Mouse (Mus musculus): ENCODE measurements around the gene Nek1. TPM values are rescaled to one million over a fixed set of nuclear protein-coding genes. Genes with fewer than 3 reads are reported as not detected.
"Not testable (repeated sequence)": the region's sequence is repeated elsewhere in the genome, so short reads cannot be mapped to it uniquely, and the experiment has no call there.

The Nek1 gene
- total RNA-seq, 2 experiments from 2014 or later = 2.9 to 3.4 TPM

DNA sequence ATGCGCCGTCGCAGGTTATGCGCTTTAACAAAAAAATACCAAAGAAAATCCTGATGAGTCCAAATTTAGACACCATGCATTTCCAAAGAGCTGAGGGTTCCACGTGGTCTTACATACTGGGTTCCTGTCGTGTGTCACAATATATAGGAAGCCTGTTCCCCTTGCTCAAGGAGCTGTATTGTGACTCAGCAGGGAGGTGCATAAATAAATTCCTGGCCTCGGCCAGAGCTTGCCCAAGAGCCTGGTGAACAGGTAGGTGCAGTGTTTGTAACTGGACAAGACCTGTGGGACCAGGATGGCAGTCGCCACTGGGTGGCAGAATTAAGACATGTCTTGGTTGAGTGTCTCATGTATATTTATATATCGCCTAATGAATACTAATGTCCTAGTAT lies 9.3 kb upstream of the Nek1 start:
- DNase-seq = peak; percentile 34 to 41
- intact Hi-C loops (cut with DNase I) = no loop called here

DNA sequence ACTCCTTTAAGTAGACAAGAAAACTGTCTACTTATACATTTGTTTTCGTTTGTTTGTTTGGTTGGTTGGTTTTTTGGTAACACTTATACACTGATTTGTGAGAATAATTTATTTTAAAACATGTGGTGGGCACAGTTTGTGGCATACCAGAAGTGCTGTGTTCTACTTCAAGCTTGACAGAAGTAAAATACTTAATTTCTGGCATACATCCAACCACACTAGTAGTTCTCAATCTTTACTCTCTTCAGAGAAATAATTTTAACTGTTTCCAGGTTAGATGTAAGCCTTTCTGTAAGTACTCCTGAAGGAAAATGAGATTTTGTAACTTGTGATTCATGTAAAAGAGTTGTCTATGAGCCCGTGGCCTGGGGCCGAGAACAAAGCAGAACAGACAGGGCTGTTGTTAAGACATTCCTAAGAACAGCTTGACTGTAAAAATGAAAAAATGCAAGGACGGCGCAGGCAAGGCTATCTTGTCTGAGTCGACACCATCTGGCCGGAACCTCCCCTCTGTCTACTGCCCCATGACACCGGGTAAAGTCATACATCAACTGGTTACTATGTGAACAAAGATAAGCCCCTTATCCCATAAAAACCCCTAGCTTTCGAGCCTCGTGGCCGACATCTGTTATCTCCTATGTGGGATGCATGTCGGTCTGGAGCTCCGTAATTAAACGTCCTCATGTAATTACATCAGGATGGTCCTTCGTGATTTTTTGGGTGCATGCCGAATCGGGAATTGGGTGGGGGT lies 8.6 kb upstream of the Nek1 start:
- intact Hi-C loops (cut with DNase I); DNase-seq: not testable (repeated sequence)

DNA sequence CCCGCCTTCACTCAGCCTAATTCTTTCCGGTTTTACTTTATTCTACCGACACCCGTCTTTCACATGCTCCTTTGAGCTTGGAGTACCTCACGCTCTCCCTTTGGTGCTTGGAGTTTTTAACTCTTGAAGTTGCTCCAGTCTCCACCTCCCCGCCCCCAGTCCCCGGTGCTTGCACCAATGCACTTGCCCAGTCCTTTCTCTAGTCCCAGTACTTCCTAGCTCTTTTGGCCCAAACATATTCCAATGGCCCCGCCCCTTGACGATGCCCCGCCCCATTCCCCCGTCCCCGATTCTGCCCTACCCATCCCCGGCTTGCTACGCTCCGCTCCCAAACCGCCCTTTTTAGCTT lies 460 bp upstream of the Nek1 start:
- DNase-seq = peak in 1 of 2 experiments; percentile 69
- intact Hi-C loops (cut with DNase I) = no loop called here

DNA sequence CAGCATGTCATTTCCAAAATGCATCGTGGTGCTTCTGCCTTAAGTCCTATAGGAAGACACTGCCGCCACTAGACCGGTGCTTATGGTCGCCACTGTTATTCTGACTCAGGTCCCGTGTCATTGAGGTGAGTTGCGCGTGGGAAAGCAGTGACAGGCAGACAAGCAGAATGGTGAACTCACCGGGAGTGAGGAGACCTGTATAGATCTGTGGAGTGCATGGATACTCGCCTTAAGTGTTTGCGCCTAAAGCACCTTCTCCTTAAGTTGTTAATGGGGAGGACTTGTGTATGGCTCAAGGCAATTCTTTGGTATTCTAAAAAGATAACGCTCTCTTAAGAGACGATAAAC lies 618 bp downstream of the Nek1 start:
- intact Hi-C loops (cut with DNase I) = no loop called here
- no peak for DNase-seq

DNA sequence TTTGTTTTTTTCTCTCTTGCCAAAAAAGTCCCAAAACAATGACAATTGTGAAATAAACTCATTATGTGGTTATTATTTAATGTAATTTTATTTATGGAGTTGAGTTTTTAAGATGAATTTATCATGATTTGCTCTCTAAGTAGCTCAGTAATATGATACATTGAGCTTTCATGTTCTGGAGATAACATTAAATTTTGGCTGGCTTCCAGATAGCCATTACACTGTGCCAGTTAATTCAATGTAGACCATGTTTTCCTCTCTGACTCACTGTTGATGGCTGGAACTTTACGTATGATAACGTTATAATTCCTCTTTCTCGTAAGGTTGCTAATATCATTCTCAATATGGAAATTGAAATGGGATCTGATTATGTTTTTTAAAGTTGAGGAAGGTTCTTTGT lies 3.5 kb downstream of the Nek1 start:
- DNase-seq = no peak
- intact Hi-C loops (cut with DNase I) = no loop called here

DNA sequence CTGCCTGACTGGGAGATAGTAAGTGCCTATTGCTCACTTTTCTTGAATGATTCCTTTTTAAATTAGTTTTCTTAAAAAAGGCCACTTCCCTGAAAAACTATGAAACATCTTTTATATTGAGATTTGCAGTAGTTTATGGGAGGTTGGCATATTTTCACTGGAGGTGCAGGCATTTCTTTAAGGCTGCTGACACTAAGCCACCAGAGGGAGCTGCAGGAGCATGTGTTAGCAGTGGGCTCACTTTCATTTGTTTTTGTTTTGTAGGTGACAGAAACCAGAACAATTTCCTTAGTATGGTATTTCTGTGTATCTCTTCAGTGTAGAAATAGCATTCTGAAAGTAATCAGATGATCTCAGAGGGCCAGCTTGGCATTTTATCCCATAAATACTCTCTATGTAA lies 49.0 kb downstream of the Nek1 start:
- peak in 1 of 2 experiments; percentile 28 for DNase-seq
- intact Hi-C loops (cut with DNase I) = loop anchor here (2.0 kb wide), 1 partner anchor 475 kb away; no protein-coding TSS in a partner anchor

DNA sequence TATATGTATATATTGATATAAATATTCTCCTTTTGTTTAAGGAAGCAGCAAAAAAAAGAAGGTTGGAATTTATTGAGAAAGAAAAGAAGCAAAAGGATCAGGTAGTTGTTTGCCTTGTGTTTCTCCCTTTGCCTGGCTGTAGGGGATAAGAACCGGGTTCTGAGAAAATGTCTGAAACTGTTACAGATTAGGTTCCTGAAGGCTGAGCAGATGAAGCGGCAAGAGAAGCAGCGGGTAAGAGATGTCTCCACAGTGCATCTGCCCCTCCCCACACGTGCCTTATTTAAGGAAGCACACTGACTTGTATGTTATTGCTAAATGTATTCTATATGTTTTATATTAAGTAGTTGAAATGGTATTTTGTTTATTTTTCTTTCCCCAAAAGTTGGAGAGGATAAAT lies 50.9 kb downstream of the Nek1 start:
- intact Hi-C loops (cut with DNase I) = loop anchor here (2.0 kb wide), 1 partner anchor 473 kb away; no protein-coding TSS in a partner anchor
- no peak for DNase-seq

DNA sequence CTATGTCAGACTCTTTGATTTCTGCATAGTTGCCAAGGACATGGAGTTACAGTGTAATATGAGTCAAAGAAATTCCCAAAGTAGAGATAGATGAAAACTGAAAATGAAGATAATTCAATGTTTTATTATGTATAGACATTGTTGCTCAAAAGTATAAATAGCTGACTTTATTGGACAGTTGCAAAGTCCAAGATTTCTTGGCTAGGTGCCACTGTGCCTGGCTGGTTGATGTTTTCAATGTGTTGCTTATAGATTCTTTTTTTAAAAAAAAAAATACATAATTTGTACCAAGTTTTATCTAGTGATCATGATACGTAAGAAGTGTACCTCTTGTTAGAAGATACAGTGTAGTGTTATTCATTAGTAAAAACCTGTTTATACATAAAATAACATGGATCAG lies 53.8 kb downstream of the Nek1 start:
- intact Hi-C loops (cut with DNase I) = no loop called here
- no peak for DNase-seq

DNA sequence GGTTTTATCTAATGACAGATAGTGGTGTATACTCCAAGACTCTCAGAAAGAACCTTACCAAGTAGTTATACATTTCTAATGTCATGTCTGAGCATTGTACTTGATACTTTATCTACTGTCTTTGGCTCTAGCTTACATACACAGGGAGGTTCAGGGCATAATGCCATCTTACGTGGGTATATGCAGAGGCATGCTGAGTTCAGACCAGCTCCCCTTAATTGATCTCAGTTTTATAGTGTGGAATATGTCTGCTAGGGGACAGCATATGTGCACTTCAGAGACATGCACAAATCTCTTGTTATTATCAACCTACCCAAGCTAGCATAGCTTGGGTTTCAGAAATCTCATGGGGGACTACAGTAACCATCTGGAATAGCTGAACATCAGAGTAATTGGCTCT lies 60.0 kb downstream of the Nek1 start:
- intact Hi-C loops (cut with DNase I) = no loop called here
- DNase-seq = no peak

DNA sequence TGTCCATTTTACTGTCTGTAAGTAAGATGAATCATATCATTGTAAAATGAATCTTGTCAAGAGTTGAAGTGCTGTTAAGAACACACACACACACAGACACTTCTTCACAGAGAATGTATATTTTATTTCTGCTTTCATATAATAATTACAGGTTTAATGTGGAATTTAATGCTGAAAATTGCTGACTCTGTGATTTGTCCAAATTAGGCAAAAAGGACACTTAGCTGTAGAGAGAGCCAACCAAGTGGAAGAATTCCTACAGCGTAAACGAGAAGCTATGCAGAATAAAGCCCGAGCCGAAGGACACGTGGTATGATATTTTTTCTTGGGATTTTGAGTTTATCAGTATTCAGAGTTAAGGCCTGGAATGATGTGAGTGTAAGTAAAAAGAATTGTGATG lies 61.3 kb downstream of the Nek1 start:
- intact Hi-C loops (cut with DNase I) = no loop called here
- no peak for DNase-seq

DNA sequence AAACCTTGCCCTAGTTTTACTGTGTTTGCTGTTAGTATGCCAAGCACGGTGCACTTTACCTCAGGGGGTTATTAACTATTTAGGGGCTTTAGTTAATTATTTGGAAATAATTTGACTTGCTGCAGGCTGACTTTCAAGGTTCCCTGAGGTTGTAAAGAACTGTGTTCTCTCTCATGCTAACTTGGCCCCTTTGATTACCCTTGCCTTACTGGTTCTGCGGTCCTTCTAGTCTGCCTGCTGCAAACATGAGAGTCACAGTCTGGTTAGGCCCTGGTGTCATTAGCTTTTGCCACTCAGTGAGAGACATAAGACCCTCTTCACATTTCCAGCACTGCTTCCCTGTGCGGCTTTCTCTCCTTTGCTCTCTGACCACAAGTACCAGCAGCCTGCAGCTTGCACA lies 64.0 kb downstream of the Nek1 start:
- no peak for DNase-seq

DNA sequence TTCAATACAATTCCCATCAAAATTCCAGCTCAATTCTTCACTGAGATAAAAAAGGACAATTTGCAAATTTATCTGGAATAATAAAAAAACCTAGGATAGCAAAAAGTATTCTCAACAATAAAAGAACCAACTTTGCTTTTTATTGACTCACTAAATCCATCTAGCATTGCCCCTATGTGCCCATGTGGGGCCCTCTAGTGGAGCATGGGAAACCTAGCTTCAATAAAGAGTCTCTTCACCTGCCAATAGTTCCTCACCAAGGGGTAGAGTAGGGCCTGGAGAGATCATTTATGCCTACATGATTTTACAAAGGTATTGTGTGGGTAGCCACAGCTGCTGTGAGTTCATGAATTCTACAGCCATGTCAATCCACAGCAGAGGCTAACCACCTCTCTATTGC lies 66.1 kb downstream of the Nek1 start:
- no peak for DNase-seq
- intact Hi-C loops (cut with DNase I) = no loop called here

More for the DNA sequence above, 64.0 kb downstream of the Nek1 start:
- intact Hi-C loops (cut with DNase I) = no loop called here

DNA sequence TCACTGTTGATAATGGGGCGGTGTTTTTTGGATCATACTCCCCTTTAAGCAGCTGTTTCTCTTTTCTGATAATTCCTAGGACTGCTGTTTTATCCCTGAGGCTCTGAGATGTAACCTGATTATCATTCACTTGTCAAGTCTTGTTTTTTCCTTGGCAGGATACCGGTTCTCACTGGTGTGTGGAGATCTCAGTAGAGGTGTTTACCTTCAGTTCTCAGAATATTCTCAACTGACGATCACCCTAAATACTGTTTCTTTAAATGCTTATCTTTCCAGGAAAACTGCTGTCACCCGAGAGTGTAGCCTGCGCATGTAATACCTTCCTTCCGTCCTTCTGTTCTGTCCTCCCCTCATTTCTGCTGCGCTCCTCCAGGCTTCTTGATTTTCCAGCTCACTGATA lies 67.4 kb downstream of the Nek1 start:
- intact Hi-C loops (cut with DNase I) = no loop called here
- DNase-seq = no peak

DNA sequence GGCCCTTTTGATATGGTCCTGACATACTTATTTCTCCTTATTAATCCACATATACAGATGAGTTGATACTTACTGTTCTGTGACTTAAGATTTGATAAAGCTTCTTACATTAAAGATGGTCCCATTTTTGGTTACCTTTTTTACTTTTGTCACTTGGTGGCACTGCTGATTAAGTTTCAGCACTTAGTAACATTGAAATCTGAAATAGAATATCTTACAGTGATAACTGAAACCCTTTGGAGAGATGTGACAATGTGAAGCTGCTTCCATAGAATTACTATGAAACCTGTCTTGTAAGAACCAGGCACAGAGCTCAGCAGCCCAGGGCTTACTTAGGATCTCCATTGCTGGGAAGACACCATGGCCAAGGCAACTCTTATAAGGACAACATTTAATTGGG lies 82.1 kb downstream of the Nek1 start:
- intact Hi-C loops (cut with DNase I) = no loop called here
- DNase-seq = no peak

DNA sequence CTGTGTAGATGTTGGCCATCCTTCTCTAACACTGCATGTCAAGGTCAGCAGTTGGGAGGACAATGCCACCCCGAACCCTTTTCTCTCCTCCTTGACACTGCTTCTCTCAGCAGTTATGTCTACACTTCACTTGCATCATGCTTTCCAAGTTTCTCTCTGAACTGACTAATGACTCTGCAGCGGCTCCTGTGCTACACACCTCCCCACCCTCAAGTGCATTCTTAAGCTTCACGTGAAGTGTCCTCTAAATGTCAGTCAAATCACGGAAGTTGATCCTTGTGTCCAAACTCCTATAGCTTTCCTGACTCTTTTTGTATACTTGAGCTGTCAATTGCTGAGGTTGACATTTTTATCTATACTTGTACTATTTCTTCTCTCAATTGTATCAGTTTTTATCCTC lies 117.5 kb downstream of the Nek1 start:
- intact Hi-C loops (cut with DNase I) = no loop called here
- no peak for DNase-seq

DNA sequence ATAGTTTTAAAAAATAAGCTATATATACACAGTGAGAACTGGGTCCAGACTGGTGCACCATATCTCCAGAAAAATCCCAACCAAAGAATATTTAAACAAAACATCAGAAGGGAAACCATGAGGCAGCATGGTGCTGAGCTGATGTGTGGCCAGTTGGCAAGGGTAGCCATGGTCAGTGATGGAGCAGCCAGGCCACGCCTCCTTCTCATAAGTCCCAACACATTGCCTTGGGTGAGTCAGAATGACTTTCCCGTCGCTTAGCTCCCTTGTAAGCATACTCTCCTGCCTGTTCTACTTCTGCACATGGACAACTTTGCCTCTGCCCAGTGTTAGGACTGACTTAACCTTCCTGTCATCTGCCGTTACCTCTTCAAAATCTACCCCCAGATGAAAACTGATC lies 118.9 kb downstream of the Nek1 start:
- no peak for DNase-seq
- intact Hi-C loops (cut with DNase I) = no loop called here

DNA sequence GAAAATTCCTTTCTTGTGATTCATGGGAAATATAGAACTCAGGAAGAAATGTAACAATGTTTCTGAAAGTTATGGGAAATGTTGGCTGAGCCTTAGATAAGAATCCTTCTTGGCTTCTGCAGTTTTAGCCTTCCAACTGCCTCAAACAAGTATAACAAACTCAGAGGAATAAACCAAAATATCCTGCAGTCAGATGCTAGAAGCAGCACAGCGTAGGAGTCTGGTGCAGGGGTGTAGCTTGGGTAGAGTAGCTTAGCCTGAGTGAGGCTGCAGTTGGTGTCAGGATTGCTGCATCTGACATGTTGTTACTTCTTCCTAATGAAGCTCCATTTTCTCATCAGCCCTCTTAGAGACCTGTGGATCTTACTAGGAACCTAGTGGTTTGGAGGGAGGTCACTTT lies 128.6 kb downstream of the Nek1 start:
- DNase-seq = no peak
- intact Hi-C loops (cut with DNase I) = no loop called here

DNA sequence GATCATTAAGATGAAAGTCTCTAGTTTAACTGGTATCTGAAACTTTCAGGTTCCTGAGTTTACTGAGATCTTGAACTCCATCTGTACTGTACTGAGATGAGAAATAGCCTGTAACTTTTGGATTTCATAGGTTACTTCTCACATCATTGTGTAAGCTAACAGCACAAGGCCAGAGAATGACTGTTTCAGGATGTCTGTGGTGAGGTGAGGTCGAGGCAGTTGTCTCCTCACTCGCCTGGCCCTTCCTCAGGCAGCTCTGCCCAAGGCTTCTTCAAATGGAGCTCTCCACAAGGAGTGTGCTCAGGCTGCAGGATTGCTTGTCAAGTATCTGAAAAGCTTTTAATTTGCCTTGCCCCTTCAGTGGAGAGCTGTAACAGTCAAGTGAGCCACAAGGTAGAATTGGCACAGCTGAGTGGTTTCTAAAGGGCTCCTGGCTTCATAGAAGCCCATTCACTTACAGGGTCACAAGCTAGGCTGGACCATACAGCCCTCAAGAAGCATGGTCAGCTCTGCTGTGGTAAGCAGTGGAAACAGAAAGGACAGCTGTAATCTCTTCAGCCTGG lies 134.4 kb downstream of the Nek1 start:
- DNase-seq = no peak
- intact Hi-C loops (cut with DNase I) = no loop called here

DNA sequence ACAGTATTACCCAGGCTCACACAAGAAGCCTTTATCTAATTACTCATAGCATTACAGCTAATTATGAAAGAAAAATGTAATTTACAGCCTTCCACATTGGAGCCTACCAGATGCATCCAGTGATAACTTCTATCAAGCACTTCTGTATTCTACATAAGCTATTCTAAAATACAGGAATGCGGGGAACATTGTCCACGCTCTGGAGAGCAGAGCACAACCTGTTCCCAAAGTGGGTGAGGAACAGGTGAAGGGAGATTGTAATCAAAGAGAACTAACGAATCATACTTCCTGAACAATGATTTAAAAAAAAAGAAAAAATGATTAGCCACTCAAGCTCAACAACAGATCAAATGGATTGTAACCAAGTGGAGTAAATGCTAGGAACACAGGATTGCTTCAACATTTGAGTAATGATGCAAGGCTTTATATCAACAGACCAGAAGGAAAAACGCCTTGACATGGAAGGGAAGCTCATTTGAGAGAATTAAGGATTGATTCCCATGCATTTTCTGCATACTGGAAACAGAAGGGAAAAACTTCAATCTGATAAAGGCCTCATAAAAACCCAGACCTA lies 139.7 kb downstream of the Nek1 start:
- DNase-seq = no peak
- intact Hi-C loops (cut with DNase I) = no loop called here

DNA sequence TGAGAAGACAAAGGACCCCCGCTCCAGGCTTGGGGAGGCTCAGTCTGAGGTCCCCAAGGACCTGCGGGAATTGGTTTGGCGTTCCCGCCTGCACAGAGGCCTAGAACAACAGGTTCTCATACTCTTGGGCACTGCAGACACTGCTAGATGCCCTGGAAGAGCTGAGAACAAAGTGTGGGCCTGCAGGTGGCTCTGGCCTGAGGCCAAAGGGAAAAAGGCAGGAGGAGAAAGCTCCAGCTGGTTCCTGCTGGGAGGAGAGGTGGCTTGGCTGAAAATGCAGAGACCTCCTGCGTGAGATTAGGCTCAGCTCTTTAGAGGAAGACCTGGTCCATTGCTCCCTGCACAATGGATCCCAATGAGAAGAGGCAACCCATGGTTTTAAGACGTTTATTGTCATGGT lies 148.9 kb downstream of the Nek1 start:
- intact Hi-C loops (cut with DNase I) = no loop called here
- no peak for DNase-seq

DNA sequence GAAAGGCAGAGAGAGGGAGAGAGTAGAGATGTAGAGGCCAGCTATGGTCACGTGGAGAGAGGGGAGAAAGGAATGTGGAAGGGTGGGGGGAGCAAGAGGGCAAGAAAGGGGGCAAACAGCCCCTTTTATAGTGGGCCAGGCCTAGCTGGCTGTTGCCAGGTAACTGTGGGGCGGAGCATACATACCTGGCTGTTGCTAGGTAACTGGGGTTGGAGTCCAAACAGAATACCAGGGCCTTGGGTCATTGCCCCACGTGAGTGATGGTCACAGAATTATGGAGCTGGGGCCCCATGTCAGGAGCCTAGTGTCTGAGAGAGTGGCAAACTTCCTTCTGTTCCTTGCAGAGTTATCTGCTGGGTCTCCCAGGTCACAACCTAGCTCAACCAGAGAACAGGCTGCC lies 149.3 kb downstream of the Nek1 start:
- no peak for DNase-seq
- intact Hi-C loops (cut with DNase I) = no loop called here

DNA sequence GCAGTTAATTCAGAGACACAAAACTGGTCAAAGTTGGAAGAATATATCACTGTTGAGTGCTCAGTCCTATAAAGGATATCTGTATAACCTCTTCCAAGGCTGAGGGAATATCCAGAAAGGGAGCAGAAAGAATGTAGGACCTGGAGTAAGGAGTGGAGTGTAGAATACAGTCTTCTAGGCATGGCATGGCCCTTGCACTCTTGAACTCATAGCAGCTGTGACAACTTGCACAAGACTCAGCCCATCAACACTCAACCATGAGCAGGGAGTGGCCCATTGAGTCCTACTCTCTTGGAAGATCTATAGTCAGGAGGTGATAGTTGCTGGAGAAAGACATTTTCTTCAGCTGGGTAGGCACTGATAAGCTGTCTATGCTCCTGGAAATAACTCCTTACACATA lies 149.8 kb downstream of the Nek1 start:
- DNase-seq = no peak
- intact Hi-C loops (cut with DNase I) = no loop called here
